Mouse (Mus musculus) natural killer cell, adult 2 months (primary cell): ENCODE measurements around the gene Chtf18.
A peak's percentile ranks its signal among the peaks of the same experiment; 100 is the strongest.

Source experiments
- DNase-seq, 2 experiments: peaks; one replicate each; pipeline ENCODE4 v3.0.0; 2022; ENCODE audit warnings: low spot score in 2 of 2

The Chtf18 gene

GRCm38 (mm10) chr17:25735246-25735645 lies 8.0 kb upstream of the Chtf18 start:
- DNase-seq = no peak

- peak; percentile 69 to 78 for DNase-seq
Measured at GRCm38 (mm10) chr17:25732082-25732481, 4.9 kb upstream of the Chtf18 start.

GRCm38 (mm10) chr17:25728009-25728270 lies 721 bp upstream of the Chtf18 start:
- no peak for DNase-seq

- no peak for DNase-seq
Measured at GRCm38 (mm10) chr17:25725264-25725663, 2.0 kb downstream of the Chtf18 start.

- DNase-seq = no peak
Measured at GRCm38 (mm10) chr17:25723919-25724318, 3.3 kb downstream of the Chtf18 start.

- DNase-seq = no peak
Measured at GRCm38 (mm10) chr17:25723470-25723869, 3.7 kb downstream of the Chtf18 start.

GRCm38 (mm10) chr17:25721476-25721875 lies 5.7 kb downstream of the Chtf18 start:
- DNase-seq = no peak

GRCm38 (mm10) chr17:25717691-25718090 lies 9.5 kb downstream of the Chtf18 start:
- no peak for DNase-seq

- no peak for DNase-seq
Measured at GRCm38 (mm10) chr17:25716711-25717637, 10.2 kb downstream of the Chtf18 start, which contains the start of gene Gng13. Gene Gng13 (plus strand): TSS chr17:25717171.

- no peak for DNase-seq
Measured at GRCm38 (mm10) chr17:25716130-25716529, 11.1 kb downstream of the Chtf18 start.

- no peak for DNase-seq
Measured at GRCm38 (mm10) chr17:25715627-25716026, 11.6 kb downstream of the Chtf18 start.

GRCm38 (mm10) chr17:25711136-25711535 lies 16.1 kb downstream of the Chtf18 start:
- DNase-seq = no peak

GRCm38 (mm10) chr17:25709994-25710393 lies 17.2 kb downstream of the Chtf18 start:
- no peak for DNase-seq

GRCm38 (mm10) chr17:25700863-25701496 lies 26.2 kb downstream of the Chtf18 start:
- DNase-seq = no peak

- peak; percentile 55 to 66 for DNase-seq
Measured at GRCm38 (mm10) chr17:25698446-25698845, 28.8 kb downstream of the Chtf18 start.

GRCm38 (mm10) chr17:25696263-25696662 lies 31.0 kb downstream of the Chtf18 start:
- DNase-seq = no peak

- no peak for DNase-seq
Measured at GRCm38 (mm10) chr17:25688922-25689321, 38.3 kb downstream of the Chtf18 start.

- no peak for DNase-seq
Measured at GRCm38 (mm10) chr17:25686323-25686722, 40.9 kb downstream of the Chtf18 start.

- DNase-seq = no peak
Measured at GRCm38 (mm10) chr17:25681636-25682035, 45.6 kb downstream of the Chtf18 start.

GRCm38 (mm10) chr17:25679818-25680217 lies 47.4 kb downstream of the Chtf18 start:
- no peak for DNase-seq

GRCm38 (mm10) chr17:25677969-25678368 lies 49.2 kb downstream of the Chtf18 start:
- DNase-seq = peak in 1 of 2 experiments; percentile 43

- no peak for DNase-seq
Measured at GRCm38 (mm10) chr17:25672982-25673381, 54.2 kb downstream of the Chtf18 start.
